Mouse (Mus musculus) MEL (cell line): Measurements from ENCODE around the gene Pdxk.

Source experiments
- CTCF ChIP-seq, 3 experiments: IDR thresholded peaks in 2 of 3; conservative IDR thresholded peaks in 1 of 3; 2 replicates each; pipeline ENCODE4 v1.5.1; 2011 to 2012; ENCODE audit warnings: low read length in 3 of 3, low read depth in 2 of 3, mild to moderate bottlenecking in 2 of 3, improper control_type of control experiment in 1 of 3, inconsistent platforms in 1 of 3, mixed read lengths in 1 of 3, moderate library complexity in 1 of 3; ENCODE audit not compliant: control insufficient read depth in 1 of 3, insufficient read depth in 1 of 3, poor library complexity in 1 of 3, severe bottlenecking in 1 of 3
- EP300 ChIP-seq, 2 experiments: IDR thresholded peaks; 2 replicates each; pipeline ENCODE4 v1.6.1; 2011; ENCODE audit warnings: improper control_type of control experiment in 2 of 2, low read length in 2 of 2, low read depth in 1 of 2, mild to moderate bottlenecking in 1 of 2
- NRF1 ChIP-seq: IDR thresholded peaks from 2 replicates; pipeline ENCODE4 v1.6.1; 2014; ENCODE audit warnings: low read depth, mild to moderate bottlenecking, inconsistent platforms, low read length, improper control_type of control experiment, moderate library complexity; ENCODE audit not compliant: poor library complexity, insufficient read depth, severe bottlenecking
- POLR2A ChIP-seq, 2 experiments: IDR thresholded peaks; 2 replicates each; pipeline ENCODE4 v1.6.1; 2011 to 2012; ENCODE audit warnings: low read length in 2 of 2, mild to moderate bottlenecking in 2 of 2, control low read depth in 1 of 2, improper control_type of control experiment in 1 of 2, low read depth in 1 of 2, moderate library complexity in 1 of 2; ENCODE audit not compliant: control insufficient read depth in 1 of 2, insufficient read depth in 1 of 2, poor library complexity in 1 of 2
- TCF12 ChIP-seq: IDR thresholded peaks from 2 replicates; pipeline ENCODE4 v1.6.1; 2014; ENCODE audit warnings: low read depth, mild to moderate bottlenecking, inconsistent platforms, low read length, improper control_type of control experiment, moderate library complexity
- UBTF ChIP-seq: IDR thresholded peaks from 2 replicates; pipeline ENCODE4 v1.6.1; 2012; ENCODE audit warnings: low read depth, mild to moderate bottlenecking, inconsistent platforms, low read length, improper control_type of control experiment, moderate library complexity, borderline replicate concordance; ENCODE audit not compliant: insufficient read depth
- USF1 ChIP-seq: IDR thresholded peaks from 2 replicates; pipeline ENCODE4 v1.6.1; 2014; ENCODE audit warnings: low read depth, mild to moderate bottlenecking, inconsistent platforms, low read length, improper control_type of control experiment, moderate library complexity
- ZC3H11A ChIP-seq: IDR thresholded peaks from 2 replicates; pipeline ENCODE4 v1.6.1; 2012; ENCODE audit warnings: low read depth, mild to moderate bottlenecking, inconsistent platforms, low read length, improper control_type of control experiment

- TF ChIP-seq POLR2A (IDR thresholded peaks at IDR 0.05; ENCODE audit: control insufficient read depth in 1 of 2, insufficient read depth in 1 of 2, low read depth in 1 of 2, low read length in 2 of 2, poor library complexity in 1 of 2) (no peak), CTCF (IDR thresholded peaks at IDR 0.05 in 2 of 3, conservative IDR thresholded peaks at IDR 0.05 in 1 of 3; ENCODE audit: control insufficient read depth in 1 of 3, insufficient read depth in 1 of 3, low read depth in 2 of 3, low read length in 3 of 3, poor library complexity in 1 of 3, severe bottlenecking in 1 of 3) (no peak), TCF12 (no peak), EP300 (IDR thresholded peaks at IDR 0.05; ENCODE audit: low read depth in 1 of 2, low read length in 2 of 2) (no peak), ZC3H11A (no peak), NRF1 (no peak), USF1 (no peak), UBTF (no peak)
Observed at GRCm38 (mm10) chr10:78395377-78395776, 69.4 kb downstream of the Pdxk start.
